Mouse (Mus musculus): Measurements from ENCODE around the gene Abhd12b. TPM values are rescaled to one million over a fixed set of nuclear protein-coding genes. Genes with fewer than 3 reads are reported as not detected.

Gene Abhd12b
- total RNA-seq, 2 experiments from 2014 or later, result not detected

Other genes with a start within 250 kb of the Abhd12b start
- 10 to 100 TPM; 24.0 to 25.0 TPM for gene Sav1, start 167.1 kb upstream of the Abhd12b start, total RNA-seq (2021)
- 10 to 100 TPM; 17.2 to 18.2 TPM for gene Nin, start 40.4 kb upstream of the Abhd12b start, total RNA-seq (2021)
- 1 to 10 TPM; 3.9 to 5.7 TPM for gene Pygl, start 77.3 kb downstream of the Abhd12b start, total RNA-seq (2021)
- under 1 TPM; 0.08 to 0.22 TPM for gene Trim9, start 193.5 kb downstream of the Abhd12b start, total RNA-seq (2021)

Measured in heart, postnatal 25 days (tissue).